Comparison of ENCODE assay signal across 12 mouse cellular contexts in the genomic region with DNA sequence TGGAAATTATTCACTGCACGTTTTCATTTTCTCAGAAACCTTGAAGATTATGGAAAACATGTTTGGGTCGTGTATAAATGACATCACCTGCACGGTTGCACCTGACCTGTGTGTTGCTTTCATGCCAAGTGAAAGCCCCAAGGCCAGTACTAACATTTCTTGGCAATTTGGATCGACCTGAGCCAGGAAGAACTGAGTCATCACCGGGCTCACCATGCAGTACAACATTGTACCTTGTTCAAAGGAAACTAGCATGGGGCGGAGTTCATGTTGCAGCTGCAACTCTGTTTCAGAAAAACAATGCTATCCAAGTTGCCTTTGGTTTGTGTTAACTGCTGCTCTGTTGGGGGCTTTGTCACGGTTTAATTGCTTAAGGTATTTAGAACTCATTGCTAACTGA. TPM values are rescaled to one million over a fixed set of nuclear protein-coding genes. Genes with fewer than 3 reads are reported as not detected.
DNase-seq lines count a peak whose midpoint lies in the region.
"Had no signal": no experiment of that assay in that cellular context is flagged by ENCODE, and none has a peak within 500 bp of the region (broad histone marks: within the 10 kb centered on the region; RNA-seq: fewer than 3 reads in every experiment).

No protein-coding gene starts in this region.

- peaks cover 8% of the 10 kb centered on the region; the same call in 1 of the 2 replicates for H3K27me3 ChIP-seq in heart, embryonic 10.5 days (ENCODE audit: insufficient read depth, poor library complexity, severe bottlenecking)
- peaks cover 7% of the 10 kb centered on the region for H3K27me3 ChIP-seq in forebrain, embryonic 10.5 days (ENCODE audit: poor library complexity, severe bottlenecking)
- H3K27me3 ChIP-seq: forebrain, embryonic 15.5 days; hindbrain, embryonic 13.5 days; limb, embryonic 15.5 days had no signal

- H3K4me1 ChIP-seq in heart, embryonic 10.5 days, result peaks cover 72% of the 10 kb centered on the region
- H3K4me1 ChIP-seq in forebrain, embryonic 10.5 days, result peaks cover 68% of the 10 kb centered on the region

- intact Hi-C loops in heart, postnatal 36 days (cut with DNase I), result loop anchor here (2.0 kb wide), 1 partner anchor 17 kb away; no protein-coding TSS in a partner anchor

- H3K4me3 ChIP-seq in heart, embryonic 10.5 days, result no peak overlapping the region
- H3K4me3 ChIP-seq in forebrain, embryonic 10.5 days, result no peak overlapping the region
- H3K4me3 ChIP-seq: forebrain, embryonic 15.5 days; hindbrain, embryonic 13.5 days; limb, embryonic 15.5 days had no signal

- H3K9me3 ChIP-seq in heart, embryonic 10.5 days, result no peaks in the 10 kb centered on the region
- H3K9me3 ChIP-seq in forebrain, embryonic 10.5 days, result no peaks in the 10 kb centered on the region
- H3K9me3 ChIP-seq: forebrain, embryonic 15.5 days; hindbrain, embryonic 13.5 days; limb, embryonic 15.5 days had no signal

- DNase-seq in heart, embryonic 10.5 days (ENCODE audit: low spot score), result no peak
- DNase-seq in heart, postnatal 36 days, result no peak
- peak; percentile 63 for DNase-seq in thymus, postnatal 14 days
- DNase-seq in thymus, postnatal 36 days, result no peak
- peak; percentile 81 for DNase-seq in kidney, adult 9 months
- peak; percentile 30 for DNase-seq in yolk sac, embryonic 10.5 days (ENCODE audit: low spot score)
- no peak for DNase-seq in ovary, postnatal 36 days (ENCODE audit: low spot score)
- no peak for DNase-seq in forebrain, embryonic 10.5 days (ENCODE audit: extremely low spot score, low spot score)
- DNase-seq: right cerebral cortex, postnatal 25 days had no signal

- peak overlapping the region; percentile 49; the same call in 1 of the 2 replicates for H3K27ac ChIP-seq in heart, embryonic 10.5 days
- no peak overlapping the region for H3K27ac ChIP-seq in forebrain, embryonic 10.5 days
- H3K27ac ChIP-seq: forebrain, embryonic 15.5 days; hindbrain, embryonic 13.5 days; limb, embryonic 15.5 days had no signal

- H3K36me3 ChIP-seq in heart, embryonic 10.5 days, result no peaks in the 10 kb centered on the region
- no peaks in the 10 kb centered on the region for H3K36me3 ChIP-seq in forebrain, embryonic 10.5 days (replicated peaks)
- H3K36me3 ChIP-seq: forebrain, embryonic 15.5 days; hindbrain, embryonic 13.5 days; limb, embryonic 15.5 days had no signal

- WGBS in heart, embryonic 10.5 days, result 70% methylated on average over 7 of the region's 7 CpGs
- WGBS in forebrain, embryonic 10.5 days, result 72% methylated on average over 7 of the region's 7 CpGs

RNA-seq across cellular contexts. Expression of gene Ddr1, which starts 3.5 kb away (rescaled TPM):
- 109 and 158 TPM in 2 replicates for polyA plus RNA-seq in heart, embryonic 10.5 days (2016; fragmentation: Nextera tagmentation; extraction: Ambion mirVana)
- 10 to 100 TPM; 29.3 to 37.4 TPM for total RNA-seq in heart, postnatal 36 days (2021)
- polyA plus RNA-seq in forebrain, embryonic 10.5 days (2016; fragmentation: Nextera tagmentation; extraction: Ambion mirVana), result 105 and 112 TPM in 2 replicates

RNA-seq across cellular contexts. Expression of gene Gtf2h4, which starts 34.4 kb away (rescaled TPM):
- polyA plus RNA-seq in heart, embryonic 10.5 days (2016; fragmentation: Nextera tagmentation; extraction: Ambion mirVana), result 34.7 and 43.5 TPM in 2 replicates
- 10 to 100 TPM; 16.9 to 17.4 TPM for total RNA-seq in heart, postnatal 36 days (2021)
- polyA plus RNA-seq in forebrain, embryonic 10.5 days (2016; fragmentation: Nextera tagmentation; extraction: Ambion mirVana), result 59.3 and 62.3 TPM in 2 replicates

RNA-seq across cellular contexts. Expression of gene Vars2, which starts 40.5 kb away (rescaled TPM):
- polyA plus RNA-seq in heart, embryonic 10.5 days (2016; fragmentation: Nextera tagmentation; extraction: Ambion mirVana), result 17.5 and 18.6 TPM in 2 replicates
- total RNA-seq in heart, postnatal 36 days (2021), result 10 to 100 TPM; 31.9 to 33.0 TPM
- 19.3 and 20.2 TPM in 2 replicates for polyA plus RNA-seq in forebrain, embryonic 10.5 days (2016; fragmentation: Nextera tagmentation; extraction: Ambion mirVana)

Comparison
In these comparisons a context has a peak if more than half of its experiments do, and no peak if none do; other contexts are left out.
1. DNase-seq: peak in thymus, postnatal 14 days (single experiment), kidney, adult 9 months (single experiment) and yolk sac, embryonic 10.5 days (single experiment); none in heart, embryonic 10.5 days (single experiment), heart, postnatal 36 days (0 of 2), thymus, postnatal 36 days (0 of 2), ovary, postnatal 36 days (single experiment) and forebrain, embryonic 10.5 days (single experiment).